Mouse (Mus musculus) limb, embryonic 15.5 days (tissue): ENCODE measurements around the gene Nat10. TPM values are rescaled to one million over a fixed set of nuclear protein-coding genes. Genes with fewer than 3 reads are reported as not detected.

Source experiments
- ATAC-seq: fragments of 200-750 bp; cut with Nextera tagmentation; 2 replicates; pipeline ENCODE4 v1.8.0; 2017; ENCODE audit warnings: low read depth, moderate TSS enrichment; ENCODE audit not compliant: insufficient number of reproducible peaks, low FRiP score, low TSS enrichment
- H3K27ac ChIP-seq: fragments of 300-500 bp; sonication (generic); 2 replicates; pipeline ENCODE4 v1.5.1; 2015; ENCODE audit warnings: moderate library complexity, mild to moderate bottlenecking, inconsistent platforms
- H3K27me3 ChIP-seq: fragments of 300-500 bp; sonication (generic); 2 replicates; pipeline ENCODE4 v1.6.1; 2015; ENCODE audit warnings: inconsistent platforms
- H3K36me3 ChIP-seq: fragments of 300-500 bp; sonication (generic); 2 replicates; pipeline ENCODE4 v1.6.1; 2015; ENCODE audit warnings: inconsistent platforms
- H3K4me1 ChIP-seq: fragments of 300-500 bp; sonication (generic); 2 replicates; pipeline ENCODE4 v1.6.1; 2015; ENCODE audit warnings: inconsistent platforms
- H3K4me2 ChIP-seq: fragments of 300-500 bp; sonication (generic); 2 replicates; pipeline ENCODE4 v1.6.1; 2015; ENCODE audit warnings: mild to moderate bottlenecking, inconsistent platforms
- H3K4me3 ChIP-seq: fragments of 300-500 bp; sonication (generic); 2 replicates; pipeline ENCODE4 v1.5.1; 2015; ENCODE audit warnings: mild to moderate bottlenecking, inconsistent platforms
- H3K9ac ChIP-seq: fragments of 300-500 bp; sonication (generic); 2 replicates; pipeline ENCODE4 v1.6.1; 2015; ENCODE audit warnings: inconsistent platforms
- H3K9me3 ChIP-seq: fragments of 300-500 bp; sonication (generic); 2 replicates; pipeline ENCODE4 v1.6.1; 2016; ENCODE audit warnings: inconsistent platforms
- WGBS: fragments of 180-500 bp; shearing (Covaris S2); methylation state at CpG from one replicate; pipeline ENCODE4 v1.1.7; 2015; 5-methylcytosine and 5-hydroxymethylcytosine counted together
- polyA plus RNA-seq: library from polyadenylated mRNA; unstranded; fragments of >200 nt; fragmentation: Nextera tagmentation; extraction: Ambion mirVana; gene quantifications from 2 replicates; pipeline ENCODE4 v1.2.1, GENCODE M21; 2015

Gene Nat10
- polyA plus RNA-seq, 1 experiment from 2014 or later, result 25.2 TPM

DNA sequence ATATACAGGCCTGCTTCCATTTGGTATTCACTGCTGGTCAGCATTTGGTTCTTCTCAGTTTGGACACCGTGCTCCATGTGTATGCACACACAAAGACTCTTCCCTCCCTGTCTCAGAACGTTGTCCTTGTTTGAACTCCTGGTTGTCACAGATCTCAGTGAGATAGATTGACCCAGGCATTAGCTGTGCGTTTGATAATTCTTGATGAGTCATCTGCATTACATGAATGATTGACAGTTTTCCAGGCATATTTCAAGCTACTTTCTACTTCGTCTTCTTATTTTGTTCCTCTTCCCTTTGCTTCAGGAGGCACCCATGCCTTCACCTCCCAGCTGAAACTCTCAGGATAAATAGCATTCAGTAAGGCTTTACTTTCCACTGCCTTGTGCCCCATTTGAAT lies 87.5 kb downstream of the Nat10 start:
- Histone ChIP-seq H3K4me1 (peaks cover 50% of the 10 kb centered on the region), H3K4me2 (no peak overlapping the region), H3K4me3 (no peak overlapping the region), H3K27ac (no peak overlapping the region), H3K27me3 (no peaks in the 10 kb centered on the region), H3K36me3 (no peaks in the 10 kb centered on the region), H3K9me3 (no peaks in the 10 kb centered on the region), H3K9ac (no peak overlapping the region)
- WGBS, result 78% methylated on average over 4 of the region's 4 CpGs
- ATAC-seq, result no peak

DNA sequence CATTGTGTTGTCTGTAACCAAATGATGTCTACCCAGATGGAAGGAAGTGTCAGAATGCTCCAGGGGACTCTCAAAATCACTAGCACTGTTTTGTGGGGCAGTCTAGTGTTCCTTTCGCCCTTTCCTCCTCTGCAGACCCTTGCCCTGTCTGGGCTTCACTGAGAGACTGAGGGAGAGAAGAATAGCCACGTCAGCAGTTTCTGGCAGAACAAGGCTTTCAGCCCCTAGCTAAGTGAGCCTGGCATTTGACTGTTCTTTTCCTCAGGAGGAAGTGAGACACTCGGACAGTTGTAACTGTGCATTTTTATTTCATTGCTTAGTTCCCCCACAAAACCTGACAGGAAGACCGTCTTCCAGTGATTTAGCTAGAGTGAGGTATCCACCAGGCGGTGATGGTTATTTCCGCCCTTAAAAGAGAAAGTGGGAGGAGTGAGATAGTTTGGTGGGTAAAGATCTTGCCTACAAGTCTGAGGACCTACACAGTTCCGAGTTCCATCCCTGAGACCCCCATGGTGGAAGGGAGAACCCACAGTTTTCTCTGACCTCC lies 88.4 kb downstream of the Nat10 start:
- WGBS, result 63% methylated on average over 7 of the region's 7 CpGs
- H3K27ac ChIP-seq, result peak overlapping the region; percentile 28
- no peaks in the 10 kb centered on the region for H3K27me3 ChIP-seq
- H3K4me2 ChIP-seq, result no peak overlapping the region
- peaks cover 60% of the 10 kb centered on the region for H3K4me1 ChIP-seq
- ATAC-seq, result no peak
- no peaks in the 10 kb centered on the region for H3K36me3 ChIP-seq
- H3K9ac ChIP-seq, result no peak overlapping the region
- no peak overlapping the region for H3K4me3 ChIP-seq
- H3K9me3 ChIP-seq, result no peaks in the 10 kb centered on the region

Other genes starting within 250 kb of the Nat10 start
- gene Abtb2, start 195.0 kb downstream of the Nat10 start, polyA plus RNA-seq, result 16.7 and 16.9 TPM in 2 replicates
- gene Caprin1, start 36.4 kb upstream of the Nat10 start, polyA plus RNA-seq, result 231 and 235 TPM in 2 replicates
- 16.4 and 18.7 TPM in 2 replicates for gene Lmo2, start 196.7 kb upstream of the Nat10 start, polyA plus RNA-seq